Mouse (Mus musculus): ENCODE data around the gene Fkbp1a. TPM values are rescaled to one million over a fixed set of nuclear protein-coding genes. Genes with fewer than 3 reads are reported as not detected.

Fkbp1a gene
- polyA plus RNA-seq, 1 experiment from 2014 or later, result 602 TPM

DNA sequence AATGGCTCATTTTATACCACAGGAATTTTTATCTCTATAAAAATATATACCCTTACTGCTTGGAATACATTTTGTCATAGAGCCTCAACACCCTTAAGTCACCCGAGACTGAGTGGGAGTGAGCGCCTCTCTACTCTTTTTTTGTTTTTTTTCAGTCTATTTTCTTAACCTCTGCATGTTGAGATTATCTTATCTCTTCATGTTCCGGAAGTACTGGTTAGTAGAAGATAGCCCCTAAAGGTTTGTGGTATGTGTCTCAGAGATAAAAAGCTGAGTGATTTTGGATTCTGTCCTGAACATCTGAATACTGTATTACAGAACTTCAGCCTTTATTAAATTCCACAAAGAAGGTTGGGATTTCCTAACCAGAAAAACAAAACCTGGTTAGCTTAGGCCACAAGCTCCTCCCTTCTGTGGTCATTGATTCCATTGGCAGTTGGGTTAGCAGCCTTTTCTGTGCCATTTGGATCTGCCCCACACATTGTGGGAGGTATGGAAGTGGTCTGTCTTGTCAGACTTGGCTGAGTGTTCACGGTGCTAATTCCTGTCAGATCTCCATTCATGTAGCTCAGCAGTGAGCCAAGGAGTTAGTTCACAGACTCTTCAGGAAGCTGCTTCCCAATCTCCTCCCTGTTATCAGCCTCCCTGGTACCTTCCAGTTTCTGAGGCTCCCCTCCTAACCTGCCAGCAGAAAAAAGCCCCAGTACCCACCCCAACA, 17.8 kb upstream of the Fkbp1a start:
- H3K4me3 ChIP-seq (replicated peaks; ENCODE audit: low read depth, low read length), result no peak overlapping the region
- H3K27me3 ChIP-seq (ENCODE audit: control insufficient read depth, insufficient read depth, low read length), result no peaks in the 10 kb centered on the region
- no peaks in the 10 kb centered on the region for H3K9me3 ChIP-seq (ENCODE audit: control insufficient read depth, low read length)
- no peaks in the 10 kb centered on the region for H3K4me1 ChIP-seq (ENCODE audit: control insufficient read depth, insufficient read depth, low read length)
- peaks cover 20% of the 10 kb centered on the region for H3K36me3 ChIP-seq (ENCODE audit: control insufficient read depth, insufficient read depth, low read length)
- ATAC-seq (ENCODE audit: low FRiP score, low TSS enrichment) (no peak), DNase-seq (no peak)
- no peak overlapping the region for H3K27ac ChIP-seq (replicated peaks; ENCODE audit: low read depth, low read length)
- no peak overlapping the region for H3K9ac ChIP-seq (replicated peaks; ENCODE audit: low read length)
- no peak overlapping the region for H3K4me2 ChIP-seq (ENCODE audit: low read length)
- WGBS, result 68% methylated on average over 4 of the region's 4 CpGs

DNA sequence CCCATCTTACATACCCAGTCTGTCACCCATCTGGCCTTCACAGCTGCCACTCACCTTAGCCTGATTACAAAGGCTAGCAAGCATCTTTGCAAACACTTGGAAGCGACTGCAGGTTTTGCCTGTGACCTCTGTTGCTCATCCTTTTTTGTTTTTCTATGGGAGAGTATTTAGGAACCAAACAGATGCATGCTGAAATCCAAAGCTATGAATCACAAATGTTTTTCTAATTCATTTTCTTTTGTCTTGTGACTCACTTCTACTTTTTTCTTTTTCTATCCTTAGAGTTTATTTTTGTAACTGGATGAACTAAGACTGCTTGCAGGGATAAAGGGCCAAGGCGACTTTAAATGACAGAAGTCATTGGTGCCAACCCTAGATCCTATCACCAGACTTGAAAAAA, 16.8 kb upstream of the Fkbp1a start:
- Histone ChIP-seq H3K4me3 (replicated peaks; ENCODE audit: low read depth, low read length) (no peak overlapping the region), H3K27ac (replicated peaks; ENCODE audit: low read depth, low read length) (no peak overlapping the region), H3K9ac (replicated peaks; ENCODE audit: low read length) (no peak overlapping the region), H3K27me3 (ENCODE audit: control insufficient read depth, insufficient read depth, low read length) (no peaks in the 10 kb centered on the region), H3K4me2 (ENCODE audit: low read length) (no peak overlapping the region), H3K4me1 (ENCODE audit: control insufficient read depth, insufficient read depth, low read length) (no peaks in the 10 kb centered on the region), H3K36me3 (ENCODE audit: control insufficient read depth, insufficient read depth, low read length) (peaks cover 14% of the 10 kb centered on the region), H3K9me3 (ENCODE audit: control insufficient read depth, low read length) (no peaks in the 10 kb centered on the region)
- 80% methylated on average over 2 of the region's 2 CpGs for WGBS
- ATAC-seq (ENCODE audit: low FRiP score, low TSS enrichment) (no peak), DNase-seq (no peak)

DNA sequence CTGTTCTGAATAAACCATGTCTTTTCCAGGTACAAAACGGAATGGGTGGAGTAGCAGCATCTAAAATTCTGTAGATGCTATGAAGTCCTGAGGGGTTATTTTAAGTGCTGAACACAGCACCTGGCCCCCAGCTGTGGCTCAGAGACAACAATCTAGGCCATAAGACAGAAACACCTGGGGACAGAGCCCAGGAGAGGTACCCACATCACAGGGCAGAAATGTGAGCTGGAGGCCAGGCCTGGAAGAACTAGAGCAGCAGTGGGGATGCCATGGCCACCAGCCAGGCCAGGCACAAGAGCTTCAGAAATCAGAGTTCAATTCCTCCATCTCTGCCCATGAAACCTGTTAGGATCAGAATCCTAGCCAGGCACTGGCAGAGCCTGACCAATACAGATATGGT, 14.2 kb upstream of the Fkbp1a start:
- DNase-seq, result no peak
- no peak overlapping the region for H3K4me3 ChIP-seq (replicated peaks; ENCODE audit: low read depth, low read length)
- WGBS, result 89% methylated on average over 1 of the region's 1 CpGs
- no peaks in the 10 kb centered on the region for H3K4me1 ChIP-seq (ENCODE audit: control insufficient read depth, insufficient read depth, low read length)
- no peaks in the 10 kb centered on the region for H3K27me3 ChIP-seq (ENCODE audit: control insufficient read depth, insufficient read depth, low read length)
- H3K9ac ChIP-seq (replicated peaks; ENCODE audit: low read length), result no peak overlapping the region
- H3K27ac ChIP-seq (replicated peaks; ENCODE audit: low read depth, low read length), result no peak overlapping the region
- H3K36me3 ChIP-seq (ENCODE audit: control insufficient read depth, insufficient read depth, low read length), result 0 out of 2 replicates have a peak, but pooled peaks cover 6% of the 10 kb centered on the region
- ATAC-seq (ENCODE audit: low FRiP score, low TSS enrichment), result no peak
- no peaks in the 10 kb centered on the region for H3K9me3 ChIP-seq (ENCODE audit: control insufficient read depth, low read length)
- no peak overlapping the region for H3K4me2 ChIP-seq (ENCODE audit: low read length)

- Histone ChIP-seq H3K4me1 (ENCODE audit: control insufficient read depth, insufficient read depth, low read length) (no peaks in the 10 kb centered on the region), H3K4me2 (ENCODE audit: low read length) (no peak overlapping the region), H3K36me3 (ENCODE audit: control insufficient read depth, insufficient read depth, low read length) (0 out of 2 replicates have a peak, but pooled peaks cover 6% of the 10 kb centered on the region), H3K27me3 (ENCODE audit: control insufficient read depth, insufficient read depth, low read length) (no peaks in the 10 kb centered on the region), H3K27ac (replicated peaks; ENCODE audit: low read depth, low read length) (no peak overlapping the region), H3K9me3 (ENCODE audit: control insufficient read depth, low read length) (no peaks in the 10 kb centered on the region), H3K9ac (replicated peaks; ENCODE audit: low read length) (no peak overlapping the region), H3K4me3 (replicated peaks; ENCODE audit: low read depth, low read length) (no peak overlapping the region)
- no peak for DNase-seq
- ATAC-seq (ENCODE audit: low FRiP score, low TSS enrichment), result no peak
These were observed 13.1 kb upstream of the Fkbp1a start for GRCm38 (mm10) chr2:151529169-151529568.

DNA sequence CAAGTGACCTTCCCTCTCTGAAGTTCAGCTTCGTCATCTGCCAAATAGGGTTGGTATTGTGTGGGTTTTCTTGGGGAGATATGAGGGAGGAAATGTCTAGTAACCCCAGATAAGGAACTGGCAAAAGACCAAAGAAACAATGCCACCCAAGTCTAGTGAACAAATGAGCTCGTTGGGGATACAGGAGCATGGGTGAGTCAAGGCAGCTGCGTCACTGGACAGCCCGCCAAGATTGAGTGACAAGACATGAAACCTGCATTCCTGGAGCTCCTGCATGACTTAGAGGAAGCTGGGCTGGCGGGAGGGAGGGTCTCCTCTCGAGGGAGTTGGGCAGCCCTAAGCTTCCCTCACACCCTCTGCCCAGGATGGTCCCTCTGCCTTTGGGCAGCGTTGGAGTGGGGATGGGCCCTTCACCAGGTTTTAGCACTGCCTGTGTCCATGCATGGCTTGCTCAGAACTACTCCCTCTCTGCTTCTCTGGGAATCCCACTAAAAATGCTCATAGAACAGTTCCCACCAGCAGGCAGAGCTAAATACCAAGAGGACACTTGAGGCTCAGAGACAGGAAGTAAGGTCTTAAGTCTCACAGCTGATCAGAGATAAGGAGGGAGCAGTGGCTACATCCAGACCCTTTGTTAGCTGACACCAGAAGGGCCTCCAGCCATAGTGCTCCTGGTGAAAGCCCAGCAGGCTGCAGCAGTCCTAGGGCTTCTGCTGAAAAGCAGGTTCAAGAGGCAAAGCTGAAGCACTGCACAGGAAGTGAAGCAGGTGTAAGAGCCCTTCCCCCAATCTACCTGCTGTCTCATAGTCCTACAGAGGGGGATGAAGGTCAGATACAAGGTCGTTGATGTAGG, 11.7 kb upstream of the Fkbp1a start:
- Histone ChIP-seq H3K4me2 (ENCODE audit: low read length) (no peak overlapping the region), H3K27ac (replicated peaks; ENCODE audit: low read depth, low read length) (no peak overlapping the region), H3K36me3 (ENCODE audit: control insufficient read depth, insufficient read depth, low read length) (0 out of 2 replicates have a peak, but pooled peaks cover 6% of the 10 kb centered on the region), H3K4me3 (replicated peaks; ENCODE audit: low read depth, low read length) (no peak overlapping the region), H3K4me1 (ENCODE audit: control insufficient read depth, insufficient read depth, low read length) (no peaks in the 10 kb centered on the region), H3K27me3 (ENCODE audit: control insufficient read depth, insufficient read depth, low read length) (no peaks in the 10 kb centered on the region), H3K9me3 (ENCODE audit: control insufficient read depth, low read length) (no peaks in the 10 kb centered on the region), H3K9ac (replicated peaks; ENCODE audit: low read length) (no peak overlapping the region)
- WGBS, result 58% methylated on average over 8 of the region's 8 CpGs
- DNase-seq (no peak), ATAC-seq (ENCODE audit: low FRiP score, low TSS enrichment) (no peak)

DNA sequence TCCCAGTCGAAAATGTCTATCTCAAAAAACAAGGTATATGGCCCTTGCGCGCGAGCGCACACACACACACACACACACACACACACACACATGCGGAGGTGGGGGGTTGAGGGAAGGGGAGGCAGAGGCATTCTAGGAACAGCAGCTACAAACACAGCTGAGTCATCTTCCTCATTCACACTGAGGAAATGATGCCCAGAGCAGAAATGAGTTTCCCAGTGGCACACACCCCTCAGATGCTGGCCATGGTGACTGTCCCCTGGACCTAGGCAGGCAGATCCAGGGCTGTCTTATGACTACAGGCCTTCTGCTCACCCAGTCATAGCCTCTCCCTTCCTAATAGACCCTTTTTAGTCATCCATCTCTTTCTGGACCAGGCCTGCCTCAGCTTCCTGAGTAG, 8.7 kb upstream of the Fkbp1a start:
- no peak for ATAC-seq (ENCODE audit: low FRiP score, low TSS enrichment)

DNA sequence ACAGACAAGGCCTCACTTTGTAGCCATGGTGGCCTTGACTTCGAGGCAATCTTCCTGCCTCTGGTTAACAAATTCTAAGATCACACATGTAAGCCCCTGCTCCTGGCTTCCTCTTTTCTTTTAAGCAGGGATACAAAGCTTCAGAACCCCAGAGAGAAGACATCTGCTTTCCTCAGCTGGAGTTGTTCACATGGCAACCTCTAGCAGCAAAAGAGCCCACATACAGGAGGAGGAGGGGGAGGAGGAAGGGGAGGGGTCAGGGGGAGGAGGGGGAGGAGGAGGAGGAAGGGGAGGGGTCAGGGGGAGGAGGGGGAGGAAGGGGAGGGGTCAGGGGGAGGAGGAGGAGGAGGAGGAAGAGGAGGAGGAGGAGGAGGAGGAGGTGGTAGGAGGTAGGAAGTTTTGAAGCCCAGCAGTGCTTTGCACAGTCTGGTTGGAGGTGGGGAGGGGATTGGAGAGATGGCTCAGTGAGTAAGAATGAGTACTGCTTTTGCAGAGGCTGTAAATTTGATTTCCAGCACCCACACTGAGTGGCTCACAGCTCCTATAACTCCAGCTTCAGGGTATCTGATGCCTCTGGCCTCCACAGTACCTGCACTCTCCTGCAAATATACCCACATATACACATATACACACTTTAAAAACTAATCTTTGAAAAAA, 6.2 kb upstream of the Fkbp1a start:
- ATAC-seq (ENCODE audit: low FRiP score, low TSS enrichment) (no peak), DNase-seq (peak; percentile 18)
- no peak overlapping the region for H3K4me3 ChIP-seq (replicated peaks; ENCODE audit: low read depth, low read length)
- no peak overlapping the region for H3K27ac ChIP-seq (replicated peaks; ENCODE audit: low read depth, low read length)
- H3K9me3 ChIP-seq (ENCODE audit: control insufficient read depth, low read length), result no peaks in the 10 kb centered on the region
- no peak overlapping the region for H3K9ac ChIP-seq (replicated peaks; ENCODE audit: low read length)
- 24% methylated on average over 1 of the region's 1 CpGs for WGBS
- no peak overlapping the region for H3K4me2 ChIP-seq (ENCODE audit: low read length)
- no peaks in the 10 kb centered on the region for H3K36me3 ChIP-seq (ENCODE audit: control insufficient read depth, insufficient read depth, low read length)
- H3K27me3 ChIP-seq (ENCODE audit: control insufficient read depth, insufficient read depth, low read length), result no peaks in the 10 kb centered on the region
- H3K4me1 ChIP-seq (ENCODE audit: control insufficient read depth, insufficient read depth, low read length), result no peaks in the 10 kb centered on the region

More for the DNA sequence above, 8.7 kb upstream of the Fkbp1a start:
- Histone ChIP-seq H3K9ac (replicated peaks; ENCODE audit: low read length) (no peak overlapping the region), H3K36me3 (ENCODE audit: control insufficient read depth, insufficient read depth, low read length) (no peaks in the 10 kb centered on the region), H3K27ac (replicated peaks; ENCODE audit: low read depth, low read length) (no peak overlapping the region), H3K9me3 (ENCODE audit: control insufficient read depth, low read length) (no peaks in the 10 kb centered on the region), H3K4me3 (replicated peaks; ENCODE audit: low read depth, low read length) (no peak overlapping the region), H3K4me1 (ENCODE audit: control insufficient read depth, insufficient read depth, low read length) (no peaks in the 10 kb centered on the region), H3K4me2 (ENCODE audit: low read length) (no peak overlapping the region), H3K27me3 (ENCODE audit: control insufficient read depth, insufficient read depth, low read length) (no peaks in the 10 kb centered on the region)
- 93% methylated on average over 6 of the region's 6 CpGs for WGBS
- DNase-seq, result no peak

DNA sequence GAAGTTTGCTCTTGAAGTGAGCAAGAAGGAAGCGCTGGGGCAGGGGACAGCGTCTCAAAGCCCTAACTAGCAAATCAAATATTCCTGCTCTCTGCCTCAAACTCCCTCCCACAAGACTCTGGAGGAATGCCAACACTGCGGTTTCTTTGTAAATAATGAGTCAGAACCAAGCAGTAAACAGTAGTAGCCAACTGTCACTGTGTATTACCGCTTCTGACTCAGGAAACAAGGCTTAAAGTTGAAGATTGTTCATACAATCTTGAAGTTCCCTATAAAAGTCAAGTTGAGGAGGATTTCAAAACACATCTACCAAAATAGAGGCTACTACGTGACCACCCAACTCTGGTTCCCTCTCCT, 5.7 kb upstream of the Fkbp1a start:
- Histone ChIP-seq H3K36me3 (ENCODE audit: control insufficient read depth, insufficient read depth, low read length) (no peaks in the 10 kb centered on the region), H3K9me3 (ENCODE audit: control insufficient read depth, low read length) (no peaks in the 10 kb centered on the region), H3K9ac (replicated peaks; ENCODE audit: low read length) (no peak overlapping the region), H3K27me3 (ENCODE audit: control insufficient read depth, insufficient read depth, low read length) (no peaks in the 10 kb centered on the region), H3K4me1 (ENCODE audit: control insufficient read depth, insufficient read depth, low read length) (peaks cover 4% of the 10 kb centered on the region), H3K4me3 (replicated peaks; ENCODE audit: low read depth, low read length) (no peak overlapping the region), H3K27ac (replicated peaks; ENCODE audit: low read depth, low read length) (no peak overlapping the region), H3K4me2 (ENCODE audit: low read length) (no peak overlapping the region)
- WGBS, result 81% methylated on average over 5 of the region's 5 CpGs
- ATAC-seq (ENCODE audit: low FRiP score, low TSS enrichment) (no peak), DNase-seq (peak; percentile 20)

All from midbrain, embryonic 14.5 days (tissue).